Mouse (Mus musculus): ENCODE data around the gene Vti1a.

Vti1a gene

DNA sequence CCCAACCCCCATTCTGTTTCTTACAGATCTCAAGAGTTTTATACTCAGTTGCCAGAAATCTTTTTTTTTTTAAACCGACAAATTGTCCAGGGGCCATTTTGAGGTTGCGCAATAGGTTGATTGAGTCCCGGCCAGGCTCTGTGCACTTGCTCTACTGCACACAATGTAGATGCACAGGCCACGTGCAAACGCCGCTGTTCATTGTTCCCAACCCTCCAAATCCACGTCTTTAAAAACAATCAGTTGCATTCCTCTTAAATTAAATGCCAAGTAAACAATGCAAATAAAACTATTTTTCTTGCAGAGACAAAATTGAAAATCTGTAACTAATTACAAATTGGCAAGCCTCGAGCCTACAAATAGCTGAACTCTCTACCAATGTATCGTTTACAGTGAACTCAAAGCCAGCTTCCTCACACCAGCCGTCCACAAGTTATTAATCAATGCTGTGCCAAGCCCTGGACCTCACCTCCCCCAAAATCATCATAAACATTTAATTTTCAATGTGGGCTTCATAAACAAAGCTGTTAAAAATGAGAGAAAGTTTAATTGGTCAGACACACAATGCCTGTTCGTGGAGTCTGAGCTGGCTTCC, 244.1 kb downstream of the Vti1a start:
- peak; percentile 35 to 72 for DNase-seq (ENCODE audit: low spot score in 2 of 2)

DNA sequence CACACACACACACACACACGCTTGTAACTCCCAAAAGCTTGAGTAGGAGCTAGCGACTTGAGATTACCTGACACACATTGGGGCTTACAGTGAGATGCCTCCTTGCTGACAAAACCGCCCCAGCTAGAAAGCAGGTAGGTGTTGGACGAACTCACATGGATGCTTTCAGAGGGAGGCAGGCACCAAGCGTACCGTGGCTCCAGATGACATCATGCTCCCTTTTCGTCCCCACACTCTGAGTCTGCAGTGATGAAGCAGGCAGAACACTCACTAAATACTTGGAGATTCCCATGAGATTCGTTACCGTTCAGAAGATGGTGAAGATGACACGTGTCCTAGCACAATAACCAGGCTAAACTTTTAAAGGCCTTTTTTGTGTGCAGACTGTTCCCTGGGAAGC, 245.4 kb downstream of the Vti1a start:
- no peak for DNase-seq (ENCODE audit: low spot score in 2 of 2)

DNA sequence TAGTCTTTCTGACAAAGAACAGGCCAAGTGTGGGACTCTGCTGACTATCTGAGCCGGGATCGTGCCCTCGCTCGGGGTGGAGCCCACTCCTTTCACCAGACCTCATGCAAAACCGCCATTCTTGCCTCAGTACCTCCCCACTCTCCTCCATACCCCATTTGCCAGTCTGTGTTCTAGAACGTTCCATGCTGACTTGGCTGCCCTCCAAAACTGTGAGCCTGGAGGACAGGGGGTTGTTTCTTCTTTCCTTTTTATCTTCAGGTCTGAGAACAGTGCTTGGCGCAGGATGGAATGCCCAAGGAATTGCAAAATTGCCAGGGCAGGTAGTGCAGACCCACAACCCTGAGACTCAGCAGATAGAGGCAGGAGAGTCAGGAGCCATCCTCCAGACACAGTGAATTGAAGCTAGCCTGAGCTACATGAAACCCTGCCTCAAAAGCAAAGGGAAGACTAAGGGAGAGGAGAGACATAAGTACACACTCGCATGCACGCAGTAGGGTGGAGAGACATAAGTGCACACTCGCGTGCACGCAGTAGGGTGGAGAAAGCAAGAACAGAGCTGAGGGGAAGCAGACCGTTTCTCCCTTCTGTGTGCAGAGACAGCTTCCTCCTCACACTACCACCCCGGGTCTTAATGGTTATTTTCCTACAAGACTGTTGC, 246.5 kb downstream of the Vti1a start:
- no peak for DNase-seq (ENCODE audit: low spot score in 2 of 2)

DNA sequence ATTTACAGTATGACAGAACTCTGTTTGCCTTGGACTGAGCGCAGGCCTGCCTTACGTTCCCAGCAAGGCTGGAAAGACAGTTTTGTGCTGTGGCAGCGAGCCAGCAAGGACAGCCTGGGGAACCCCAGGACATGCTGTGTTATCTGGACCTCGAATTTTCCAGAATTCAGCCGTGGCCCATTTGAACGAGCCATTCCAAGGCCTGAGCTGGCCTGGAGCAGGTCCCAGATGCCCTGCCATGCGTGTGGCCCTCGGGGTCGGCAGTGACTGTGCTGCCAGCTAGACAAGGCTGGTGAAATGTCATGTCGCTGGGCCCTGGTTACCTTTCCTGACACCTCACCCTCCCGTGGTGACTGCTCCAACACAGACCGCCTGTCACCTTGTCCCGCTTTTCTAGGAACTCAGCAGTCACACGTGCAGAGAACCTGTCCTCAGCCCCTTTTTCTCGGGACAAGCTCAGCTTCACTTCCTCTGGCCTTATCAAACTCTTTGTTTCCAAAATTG, 247.1 kb downstream of the Vti1a start:
- DNase-seq (ENCODE audit: low spot score in 2 of 2): peak; percentile 37 to 71

DNA sequence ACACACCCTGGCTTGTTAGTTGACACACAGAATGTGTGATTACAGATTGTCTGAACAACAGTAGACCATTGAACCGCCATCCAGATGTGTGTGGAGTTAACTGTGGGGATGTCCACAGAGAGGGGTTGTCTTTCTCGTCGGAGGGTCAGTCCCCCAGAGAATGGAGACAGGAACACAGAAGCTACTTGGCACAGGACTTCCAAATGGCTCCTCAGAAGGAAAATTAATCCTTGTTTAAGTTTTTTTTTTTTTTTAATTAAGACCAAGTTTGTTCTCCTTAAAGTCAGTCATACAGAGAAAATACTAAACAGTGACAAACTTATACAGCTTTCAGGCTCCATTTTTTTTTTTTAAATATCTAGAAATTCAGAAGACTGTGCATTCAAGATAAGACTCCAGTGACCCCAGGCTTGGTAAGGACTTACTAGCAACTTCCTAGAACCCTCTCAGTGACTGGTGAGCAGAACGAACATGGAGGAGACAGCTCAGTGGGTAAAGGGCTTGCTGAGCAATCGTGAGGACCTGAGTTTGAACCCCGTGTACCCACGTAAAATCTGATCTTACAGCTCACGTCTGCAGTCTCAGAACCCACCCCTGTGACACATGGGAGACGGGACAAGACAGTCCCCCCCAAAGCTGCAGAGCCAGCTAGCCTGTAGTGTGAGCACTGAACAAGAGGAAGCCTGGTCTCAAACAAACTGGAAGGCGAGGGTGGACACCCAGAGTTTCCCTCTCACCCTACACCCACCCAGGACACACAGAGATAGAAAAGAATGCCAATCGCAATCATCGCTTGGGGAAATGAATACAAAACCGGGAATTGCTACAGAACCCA, 248.2 kb downstream of the Vti1a start:
- no peak for DNase-seq (ENCODE audit: low spot score in 2 of 2)

DNA sequence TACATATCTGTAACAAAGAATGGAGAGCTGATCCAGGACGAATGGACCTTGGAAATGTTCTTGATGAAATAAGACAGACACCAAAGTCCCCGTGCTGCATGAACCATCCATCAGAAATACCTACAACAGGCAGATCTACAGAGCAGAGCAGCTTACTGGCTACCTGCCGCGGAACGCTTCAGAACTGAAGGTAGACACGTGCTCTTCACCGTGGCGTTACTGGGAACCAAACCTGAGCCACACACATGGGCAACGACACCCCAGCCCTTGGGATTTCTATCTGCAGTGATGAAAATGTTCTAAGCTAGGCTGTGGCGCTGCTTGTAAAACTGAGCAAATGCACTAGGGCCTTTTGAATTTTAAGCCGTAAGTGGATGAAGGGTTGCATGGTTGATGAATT, 249.0 kb downstream of the Vti1a start:
- DNase-seq (ENCODE audit: low spot score in 2 of 2): no peak

DNA sequence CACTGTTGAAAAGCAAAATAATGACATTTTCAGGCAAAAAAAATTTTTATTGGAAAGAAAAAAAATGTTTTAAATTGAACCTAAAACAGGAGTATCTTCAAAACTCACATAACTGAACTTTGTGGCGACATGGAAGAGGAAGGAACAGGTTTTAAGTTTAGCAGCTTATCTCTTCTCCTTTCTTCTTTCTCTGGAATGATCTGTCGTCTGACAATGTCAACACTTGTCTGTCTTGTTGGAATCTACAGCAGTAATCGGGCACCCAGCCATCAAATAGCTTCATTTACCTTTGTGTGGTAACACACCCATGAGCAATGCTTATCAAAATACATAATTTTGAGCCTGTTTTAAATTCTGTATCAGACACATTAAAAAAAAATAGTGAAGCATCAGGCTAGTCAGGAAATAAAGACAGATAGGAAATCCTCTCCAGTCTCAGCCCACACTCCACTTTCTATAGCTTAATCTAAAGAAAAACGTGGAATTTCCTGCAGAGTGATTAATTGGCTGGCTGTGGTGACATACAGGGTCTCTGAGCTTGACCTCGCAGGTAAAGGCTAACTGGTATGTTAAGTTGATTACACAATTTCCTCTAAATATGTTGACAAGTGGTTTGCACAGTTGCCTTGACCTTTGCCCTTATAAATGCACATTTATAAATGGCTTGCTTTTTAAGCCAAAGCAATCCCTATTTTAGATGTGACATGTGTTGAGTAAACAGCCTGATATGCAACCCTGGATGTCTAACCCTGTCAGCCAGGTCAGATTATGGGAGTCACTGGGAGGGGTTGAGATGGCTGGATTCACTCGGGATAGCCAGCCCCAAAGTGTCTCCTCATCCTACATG, 249.7 kb downstream of the Vti1a start:
- no peak for DNase-seq (ENCODE audit: low spot score in 2 of 2)

DNA sequence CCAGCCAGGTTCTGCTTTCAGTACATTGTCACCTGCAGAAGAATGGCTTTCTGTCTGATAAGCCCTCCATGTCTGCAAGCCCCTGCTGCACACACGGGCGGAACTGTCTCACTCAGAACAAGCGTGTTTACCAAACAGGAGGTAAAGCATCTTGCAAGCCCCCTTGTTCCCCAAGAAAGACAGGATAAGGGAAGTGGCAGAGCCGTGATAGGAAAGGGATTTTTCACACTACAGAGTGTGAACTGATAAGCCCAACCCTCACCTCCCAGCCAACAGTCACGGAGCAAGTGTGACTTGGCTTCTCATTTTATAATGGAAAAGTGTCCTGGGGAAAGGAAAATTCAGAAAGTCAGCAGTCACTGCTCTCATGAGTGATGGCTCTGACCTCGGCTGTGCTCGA, 253.0 kb downstream of the Vti1a start:
- no peak for DNase-seq (ENCODE audit: low spot score in 2 of 2)

DNA sequence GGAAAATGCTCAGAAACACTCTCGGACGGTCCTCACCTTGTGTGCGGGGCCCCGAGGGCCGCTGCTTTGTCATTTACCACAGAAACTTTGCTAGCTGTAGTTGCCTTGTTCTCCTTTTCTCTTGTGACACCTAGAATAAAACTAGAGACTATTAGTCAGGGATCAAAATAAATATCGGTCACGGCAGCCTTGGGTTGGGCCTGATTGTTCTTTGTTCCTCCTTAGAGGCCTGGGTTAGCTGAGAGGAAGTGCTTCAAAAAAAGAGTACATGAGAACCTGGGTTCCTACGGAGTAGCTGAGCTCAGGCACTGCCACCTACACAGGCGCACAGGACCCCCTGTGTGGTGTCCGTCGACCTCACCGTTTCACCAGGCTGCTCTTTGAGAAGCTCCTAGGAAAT, 253.8 kb downstream of the Vti1a start:
- DNase-seq (ENCODE audit: low spot score in 2 of 2): no peak

DNA sequence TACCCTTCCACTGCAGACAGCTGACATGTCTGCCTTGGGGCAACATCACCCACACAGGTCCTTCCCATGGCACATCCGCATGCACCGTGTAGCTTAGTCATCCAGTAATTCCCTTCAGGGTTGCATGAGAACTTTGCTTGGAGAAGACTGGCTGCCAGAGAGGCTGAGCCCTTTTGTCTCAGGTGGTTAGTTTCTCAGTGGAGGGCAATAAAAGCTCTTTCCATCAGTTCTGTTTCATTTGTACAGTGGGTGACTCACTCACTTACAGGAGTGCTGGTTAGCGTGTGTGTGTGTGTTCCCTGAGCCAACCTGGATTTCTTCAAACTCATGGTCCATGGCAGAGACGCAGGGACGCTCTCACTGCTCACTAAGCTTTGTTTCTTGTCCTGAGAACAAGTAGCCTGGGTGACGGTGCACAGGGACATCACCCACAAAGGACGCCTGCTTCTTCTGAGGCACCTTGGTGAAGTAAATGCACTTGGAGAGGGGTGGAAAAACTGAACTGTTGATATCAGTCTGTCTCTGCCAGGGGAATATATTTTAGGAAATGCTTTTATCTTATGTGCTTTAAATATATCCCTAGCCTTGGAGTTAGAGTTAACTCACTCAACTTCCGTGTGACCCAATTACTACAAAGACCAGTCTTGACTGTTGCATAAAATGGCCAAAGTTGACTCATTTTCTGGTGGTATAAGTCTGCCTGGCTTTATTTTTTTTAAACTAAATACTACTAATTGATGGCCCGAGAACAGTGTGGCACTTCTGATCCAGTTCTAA, 254.6 kb downstream of the Vti1a start:
- no peak for DNase-seq (ENCODE audit: low spot score in 2 of 2)

DNA sequence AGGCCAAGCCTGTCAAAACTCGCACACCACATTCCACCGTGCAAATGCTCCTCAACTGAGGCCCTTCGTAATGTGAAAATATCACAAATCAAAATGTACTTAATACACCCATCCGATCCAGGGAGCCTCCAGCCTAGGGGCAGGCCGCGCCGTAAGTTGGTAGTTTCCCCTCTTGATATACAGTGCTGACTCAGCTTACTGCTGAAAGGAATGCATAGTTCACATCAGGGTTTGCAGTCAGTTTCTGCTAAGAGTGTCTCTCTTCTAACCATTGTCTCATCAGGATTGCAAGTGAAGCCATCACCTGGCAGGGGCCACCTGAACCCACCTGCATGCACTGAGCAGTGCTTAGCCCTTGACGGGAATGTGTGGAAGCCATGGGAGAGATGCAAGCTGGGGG, 255.4 kb downstream of the Vti1a start:
- no peak for DNase-seq (ENCODE audit: low spot score in 2 of 2)

DNA sequence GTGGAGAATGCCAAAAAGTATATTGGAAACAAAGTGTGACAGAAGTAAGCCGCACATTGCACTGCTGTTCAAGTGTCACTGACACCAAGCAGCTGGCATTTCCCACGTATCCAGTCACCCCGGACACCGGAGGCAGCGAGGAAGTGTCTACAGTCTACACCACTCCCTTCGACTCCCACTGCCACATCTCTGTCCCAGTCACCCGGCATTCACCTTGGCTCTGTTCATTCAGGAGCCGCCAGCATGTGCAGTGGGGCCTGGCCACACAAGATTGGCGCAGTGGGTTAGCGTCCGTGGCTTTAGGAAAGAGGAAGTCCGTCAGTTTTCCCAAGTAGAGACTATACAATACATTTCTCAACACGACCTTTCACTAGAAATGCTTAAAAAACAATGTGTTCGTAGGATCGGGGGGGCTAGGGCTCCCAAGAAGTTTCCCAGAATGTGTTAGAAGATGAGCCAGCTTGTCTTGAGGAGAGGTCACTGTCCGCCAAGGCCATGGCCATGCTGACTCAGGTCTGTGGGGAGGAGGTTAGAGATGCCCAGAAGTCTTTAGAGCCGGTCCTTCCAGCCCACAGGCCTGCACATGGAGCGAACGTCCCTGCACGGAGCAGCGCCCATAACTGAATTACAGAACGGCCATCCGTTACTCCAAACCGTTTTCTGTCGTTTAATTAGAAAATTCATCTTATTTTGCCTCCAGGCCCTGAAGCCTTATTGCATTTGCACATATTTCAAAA, 261.4 kb downstream of the Vti1a start:
- DNase-seq (ENCODE audit: low spot score in 2 of 2): no peak

DNA sequence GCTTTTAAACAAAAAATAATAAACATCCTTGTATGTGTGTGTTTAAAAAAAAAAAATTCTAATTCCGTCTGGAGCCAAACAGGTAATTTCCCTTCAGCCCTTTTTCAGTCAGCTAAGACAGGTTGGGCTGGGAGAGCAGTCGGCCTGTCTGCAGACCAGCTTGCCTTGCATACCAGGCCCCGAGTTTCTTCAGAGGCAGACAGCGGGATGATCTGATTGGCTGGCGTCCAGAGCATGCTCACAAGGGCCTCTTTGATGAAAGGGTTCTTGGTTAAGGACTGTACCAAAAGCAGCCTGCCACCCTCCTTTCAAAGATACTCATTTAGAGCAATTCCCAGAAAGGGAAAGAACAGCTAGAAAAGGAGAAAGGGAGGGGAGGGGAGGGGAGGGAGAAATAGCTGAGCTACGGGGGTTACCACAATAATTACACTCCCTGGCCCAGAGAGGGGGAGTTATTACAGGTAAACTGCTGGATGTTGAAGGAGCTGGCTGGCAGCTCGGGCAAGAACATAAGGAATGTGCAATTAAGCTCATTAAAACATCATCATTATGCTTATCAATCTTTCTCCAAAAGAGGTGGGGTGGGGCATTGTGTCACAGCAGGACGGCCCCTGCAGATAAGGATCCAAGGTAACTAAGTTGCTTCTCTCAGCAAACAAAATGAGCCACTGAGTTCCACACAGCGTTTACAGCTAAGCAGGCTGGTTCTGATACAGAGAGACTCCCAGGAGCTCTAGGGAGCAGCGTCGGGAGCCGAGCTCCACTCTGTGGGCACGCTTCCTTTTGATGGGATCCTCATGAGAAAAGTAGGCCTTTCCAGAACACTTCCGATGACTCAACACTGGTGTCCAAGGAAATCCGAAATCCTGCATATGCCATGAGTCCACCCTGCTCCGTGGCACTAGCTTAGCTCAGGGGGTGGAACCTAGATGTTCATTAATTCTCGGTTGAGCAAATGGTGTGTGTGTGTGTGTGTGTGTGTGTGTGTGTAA, 262.3 kb downstream of the Vti1a start:
- no peak for DNase-seq (ENCODE audit: low spot score in 2 of 2)

DNA sequence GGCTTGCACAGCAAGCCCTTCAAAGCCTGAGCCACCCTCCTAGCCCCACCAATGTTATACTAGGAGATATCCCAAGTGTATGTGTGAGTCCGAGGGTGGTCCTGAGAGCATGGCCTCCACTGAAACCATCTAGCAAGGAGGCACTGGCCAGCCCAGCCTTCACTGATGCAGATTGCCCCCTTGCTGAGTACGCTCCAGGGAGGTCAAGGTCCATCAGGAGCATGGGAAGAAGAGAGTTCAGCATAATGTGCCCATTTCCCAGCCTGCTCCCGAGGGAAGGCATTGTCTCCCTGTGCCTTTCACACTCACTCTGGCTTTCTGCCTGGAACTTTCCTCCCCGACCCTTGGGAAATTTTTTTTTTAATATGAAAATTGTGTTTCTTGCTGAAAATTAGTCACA, 263.2 kb downstream of the Vti1a start:
- no peak for DNase-seq (ENCODE audit: low spot score in 2 of 2)

DNA sequence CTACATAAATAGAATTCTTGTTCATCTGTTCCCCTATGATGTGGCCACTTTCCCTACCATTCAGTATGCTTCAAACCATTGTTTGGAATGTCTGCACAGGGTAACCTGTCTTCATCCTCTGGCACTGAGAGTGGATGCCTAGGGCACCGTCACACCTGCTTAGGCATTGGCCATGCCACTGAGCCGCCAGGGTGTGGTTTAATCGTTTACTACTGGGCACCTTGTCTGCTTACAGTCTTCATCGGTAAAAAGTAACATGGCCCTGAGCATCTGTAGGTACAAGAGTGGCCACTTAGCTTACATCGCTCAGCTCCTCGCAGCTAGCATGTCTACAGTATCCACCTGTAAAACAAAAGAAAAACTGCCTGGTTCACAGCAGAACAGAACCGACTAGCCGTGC, 264.1 kb downstream of the Vti1a start:
- no peak for DNase-seq (ENCODE audit: low spot score in 2 of 2)

DNA sequence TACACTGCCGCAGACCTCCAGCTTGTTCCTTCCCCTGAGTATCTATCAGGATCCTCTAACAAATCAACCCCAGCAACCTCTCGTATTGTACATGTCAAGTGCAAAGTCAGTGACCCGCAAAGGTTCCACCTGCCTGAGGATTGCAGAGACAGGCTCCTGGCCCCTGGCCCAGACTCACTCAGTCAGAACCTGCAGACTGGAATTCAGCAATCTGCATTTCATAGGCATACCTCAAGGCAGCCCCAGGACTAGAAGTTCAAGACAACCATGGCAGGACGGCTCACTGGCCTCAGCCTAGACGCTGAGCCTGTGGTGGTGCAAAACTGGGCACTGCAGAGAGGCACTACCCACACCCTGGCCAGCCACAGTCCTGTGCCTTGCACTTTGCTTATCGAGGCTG, 264.6 kb downstream of the Vti1a start:
- no peak for DNase-seq (ENCODE audit: low spot score in 2 of 2)

DNA sequence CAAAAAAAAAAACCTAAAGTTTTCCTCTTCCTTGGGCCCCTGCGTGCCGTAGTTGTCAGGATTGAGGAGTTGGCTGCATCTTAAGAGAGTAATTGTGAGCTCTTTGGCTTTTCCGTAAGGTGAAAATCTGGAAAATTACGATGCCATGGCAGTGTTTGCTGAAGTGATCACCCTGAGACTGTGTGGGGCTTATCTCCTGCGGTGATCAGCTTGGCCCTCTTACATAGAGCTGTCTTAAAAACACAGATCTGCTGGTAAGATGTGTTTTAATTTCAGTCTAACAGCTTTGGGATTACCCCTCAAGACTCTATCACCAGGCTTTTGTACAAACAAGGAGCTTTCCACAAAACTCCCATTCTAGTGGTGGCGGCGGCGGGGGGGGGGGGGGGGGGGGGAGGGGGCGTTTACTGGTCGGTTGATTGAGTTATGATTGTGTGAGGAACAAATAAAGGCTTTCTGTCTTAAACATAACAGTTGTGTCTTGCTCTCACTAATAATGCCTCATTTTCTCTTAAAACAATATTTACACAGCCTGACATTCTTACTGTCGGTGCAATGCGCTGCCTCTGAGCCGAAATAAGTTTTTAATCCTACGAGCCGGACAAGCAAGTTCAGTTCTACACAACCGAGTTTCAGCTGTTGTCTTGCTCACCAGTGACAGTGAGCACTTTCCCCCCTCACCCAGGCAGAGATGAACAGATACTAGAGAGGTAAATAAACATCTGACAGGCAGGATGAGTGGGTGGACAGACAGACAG, 267.0 kb downstream of the Vti1a start:
- no peak for DNase-seq (ENCODE audit: low spot score in 2 of 2)
